Mouse (Mus musculus) megakaryocyte, embryonic 14.5 days (primary cell): ENCODE measurements around the gene Hormad2. TPM values are rescaled to one million over a fixed set of nuclear protein-coding genes. Genes with fewer than 3 reads are reported as not detected.
A peak's percentile ranks its signal among the peaks of the same experiment; 100 is the strongest.

Source experiments
- H3K27me3 ChIP-seq: replicated peaks from 2 replicates; pipeline ENCODE3; 2012; ENCODE audit warnings: inconsistent platforms
- H3K36me3 ChIP-seq: replicated peaks from 2 replicates; pipeline ENCODE3; 2012; ENCODE audit warnings: low read length, inconsistent platforms, mixed read lengths
- H3K4me1 ChIP-seq: 2 replicates; pipeline ENCODE4 v1.6.1; 2012; ENCODE audit warnings: inconsistent platforms
- H3K4me3 ChIP-seq: replicated peaks from 2 replicates; pipeline ENCODE3; 2012; ENCODE audit warnings: moderate library complexity, mild to moderate bottlenecking, inconsistent platforms
- H3K9me3 ChIP-seq: 2 replicates; pipeline ENCODE4 v1.6.1; 2012; ENCODE audit warnings: inconsistent platforms
- FLI1 ChIP-seq: IDR thresholded peaks from 2 replicates; pipeline ENCODE4 v1.6.1; 2012; ENCODE audit warnings: low read length, inconsistent platforms, mixed read lengths
- GATA1 ChIP-seq: IDR thresholded peaks from 3 replicates; pipeline ENCODE4 v1.6.1; 2012; ENCODE audit warnings: mixed read lengths, low read length, inconsistent platforms, borderline replicate concordance
- polyA plus RNA-seq: library from polyadenylated mRNA; stranded (reverse); fragments of >175 nt; gene quantifications from 2 replicates; pipeline ENCODE4 v1.2.3, GENCODE M21; 2012; ENCODE audit warnings: low replicate concordance; ENCODE audit not compliant: insufficient read depth

The Hormad2 gene
- polyA plus RNA-seq, 1 experiment = not detected

GRCm38 (mm10) chr11:4343926-4344325 lies 97.0 kb downstream of the Hormad2 start:
- Histone ChIP-seq H3K4me3 (no peak overlapping the region), H3K27me3 (peaks cover 21% of the 10 kb centered on the region), H3K4me1 (peaks cover 26% of the 10 kb centered on the region), H3K9me3 (no peaks in the 10 kb centered on the region), H3K36me3 (no peaks in the 10 kb centered on the region)
- TF ChIP-seq FLI1 (no peak), GATA1 (no peak)

GRCm38 (mm10) chr11:4342027-4342426 lies 98.9 kb downstream of the Hormad2 start:
- TF ChIP-seq FLI1 = no peak
- TF ChIP-seq GATA1 = no peak
- no peaks in the 10 kb centered on the region for H3K36me3 ChIP-seq
- no peak overlapping the region for H3K4me3 ChIP-seq
- no peaks in the 10 kb centered on the region for H3K9me3 ChIP-seq
- H3K4me1 ChIP-seq = peaks cover 30% of the 10 kb centered on the region
- H3K27me3 ChIP-seq = peaks cover 26% of the 10 kb centered on the region

- Histone ChIP-seq H3K9me3 (no peaks in the 10 kb centered on the region), H3K27me3 (peaks cover 24% of the 10 kb centered on the region), H3K4me3 (no peak overlapping the region), H3K4me1 (peaks cover 46% of the 10 kb centered on the region), H3K36me3 (no peaks in the 10 kb centered on the region)
- no peak for TF ChIP-seq GATA1
- TF ChIP-seq FLI1 = no peak
These were observed 100.7 kb downstream of the Hormad2 start for GRCm38 (mm10) chr11:4340109-4340779.

DNA sequence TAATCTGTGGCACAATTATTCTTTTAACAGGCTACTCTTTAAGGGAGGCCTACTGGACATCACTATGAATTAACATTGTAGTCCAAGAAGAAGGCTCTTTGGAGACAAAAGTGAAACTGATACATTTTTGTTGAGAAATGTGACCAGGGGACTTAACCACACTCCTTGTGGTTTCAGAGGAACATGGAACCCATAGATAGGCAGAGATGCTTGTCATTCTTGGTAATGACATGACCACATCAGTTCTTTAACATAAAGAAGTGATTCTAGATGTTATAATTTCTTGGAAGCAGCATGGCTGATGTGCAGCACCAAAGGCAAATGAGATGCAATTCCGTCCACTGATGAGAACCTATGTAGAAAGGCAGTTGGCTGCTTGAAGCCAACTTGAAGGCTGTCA lies 101.6 kb downstream of the Hormad2 start:
- peak overlapping the region; percentile 12 for H3K4me3 ChIP-seq
- H3K27me3 ChIP-seq = peaks cover 22% of the 10 kb centered on the region
- H3K36me3 ChIP-seq = no peaks in the 10 kb centered on the region
- TF ChIP-seq GATA1 (no peak), FLI1 (no peak)
- no peaks in the 10 kb centered on the region for H3K9me3 ChIP-seq
- peaks cover 48% of the 10 kb centered on the region for H3K4me1 ChIP-seq

- Histone ChIP-seq H3K9me3 (no peaks in the 10 kb centered on the region), H3K4me3 (peak overlapping the region; percentile 64), H3K36me3 (no peaks in the 10 kb centered on the region), H3K4me1 (peaks cover 48% of the 10 kb centered on the region), H3K27me3 (peaks cover 38% of the 10 kb centered on the region)
- TF ChIP-seq GATA1 = no peak
- no peak for TF ChIP-seq FLI1
These were observed 104.1 kb downstream of the Hormad2 start for GRCm38 (mm10) chr11:4336693-4337283.

DNA sequence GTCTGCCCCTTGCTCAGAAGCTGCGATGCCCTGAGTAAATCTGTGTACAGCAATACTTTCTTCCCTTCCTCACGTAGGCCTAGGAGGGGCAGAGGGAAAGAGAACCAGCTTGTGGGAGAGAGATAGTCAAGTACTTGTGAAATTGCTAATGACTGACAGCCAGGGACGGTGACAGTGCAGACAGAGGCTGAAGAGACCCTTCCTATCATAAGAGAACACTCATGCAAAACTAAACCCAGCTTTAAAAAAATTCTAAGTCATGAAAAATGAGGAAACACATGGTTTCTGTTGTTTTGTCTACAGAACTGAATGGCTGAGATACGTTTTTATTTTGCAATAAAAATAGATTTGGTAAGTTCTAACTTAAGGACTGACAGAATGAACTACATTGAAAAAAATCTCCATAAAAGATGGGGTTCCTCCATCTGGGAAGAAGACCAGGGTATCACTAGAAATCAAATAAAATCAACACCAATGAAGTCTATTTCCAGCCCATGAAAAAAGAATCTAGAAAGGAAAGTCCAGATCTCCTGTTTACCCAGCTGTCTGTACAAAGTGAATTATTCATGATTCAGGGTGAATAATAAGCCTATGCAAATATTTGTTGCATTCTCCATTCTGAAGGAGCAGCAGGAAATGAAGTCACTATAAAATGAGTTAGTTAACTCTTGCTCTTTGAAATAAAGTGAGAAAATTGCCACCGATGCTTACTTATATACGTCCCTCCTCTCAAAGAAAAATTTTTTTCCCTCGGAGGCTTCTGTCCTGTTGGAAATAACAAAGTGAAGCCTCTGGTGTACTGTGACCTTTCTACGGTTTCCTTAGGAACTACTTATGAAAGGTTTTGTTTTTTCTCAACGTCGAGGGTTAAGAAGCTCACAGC lies 104.9 kb downstream of the Hormad2 start:
- H3K27me3 ChIP-seq = peaks cover 37% of the 10 kb centered on the region
- peaks cover 46% of the 10 kb centered on the region for H3K4me1 ChIP-seq
- TF ChIP-seq GATA1 = no peak
- no peaks in the 10 kb centered on the region for H3K9me3 ChIP-seq
- H3K4me3 ChIP-seq = no peak overlapping the region
- H3K36me3 ChIP-seq = no peaks in the 10 kb centered on the region

DNA sequence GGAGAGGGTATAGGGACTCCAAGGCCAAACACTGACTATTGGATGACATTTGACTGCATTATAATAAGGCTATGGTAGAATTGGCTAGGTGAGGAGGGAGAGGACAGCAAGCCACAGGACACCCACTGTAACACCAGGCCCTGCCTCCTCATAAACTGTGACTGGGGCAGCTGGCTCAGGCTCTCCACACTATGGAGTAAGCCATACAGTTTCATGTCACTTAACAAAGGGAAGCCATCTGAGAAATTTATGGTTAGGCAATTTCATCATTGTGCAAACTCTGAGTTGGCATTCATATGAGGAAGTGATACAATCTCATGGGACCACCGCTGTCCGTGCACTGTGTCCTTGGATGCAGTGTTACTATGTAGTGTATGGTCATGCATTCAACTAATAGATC lies 107.9 kb downstream of the Hormad2 start:
- Histone ChIP-seq H3K27me3 (peaks cover 53% of the 10 kb centered on the region), H3K4me3 (no peak overlapping the region), H3K9me3 (peaks cover 5% of the 10 kb centered on the region; the same call in 1 of the 2 replicates), H3K36me3 (no peaks in the 10 kb centered on the region), H3K4me1 (peaks cover 29% of the 10 kb centered on the region)
- TF ChIP-seq GATA1 (no peak), FLI1 (no peak)

- TF ChIP-seq GATA1 (no peak), FLI1 (no peak)
- Histone ChIP-seq H3K4me3 (no peak overlapping the region), H3K9me3 (peaks cover 5% of the 10 kb centered on the region; the same call in 1 of the 2 replicates), H3K4me1 (peaks cover 5% of the 10 kb centered on the region), H3K27me3 (peaks cover 40% of the 10 kb centered on the region), H3K36me3 (no peaks in the 10 kb centered on the region)
These were observed 112.7 kb downstream of the Hormad2 start for GRCm38 (mm10) chr11:4328188-4328587.

GRCm38 (mm10) chr11:4323481-4323880 lies 117.4 kb downstream of the Hormad2 start:
- Histone ChIP-seq H3K4me3 (no peak overlapping the region), H3K36me3 (no peaks in the 10 kb centered on the region), H3K27me3 (peaks cover 25% of the 10 kb centered on the region), H3K4me1 (no peaks in the 10 kb centered on the region; the same call in 1 of the 2 replicates), H3K9me3 (peaks cover 5% of the 10 kb centered on the region; the same call in 1 of the 2 replicates)
- TF ChIP-seq GATA1 (no peak), FLI1 (no peak)

GRCm38 (mm10) chr11:4322943-4323342 lies 118.0 kb downstream of the Hormad2 start:
- Histone ChIP-seq H3K36me3 (no peaks in the 10 kb centered on the region), H3K4me1 (peaks cover 2% of the 10 kb centered on the region), H3K27me3 (peaks cover 22% of the 10 kb centered on the region), H3K9me3 (peaks cover under 1% of the 10 kb centered on the region; the same call in 1 of the 2 replicates), H3K4me3 (no peak overlapping the region)
- TF ChIP-seq GATA1 (no peak), FLI1 (no peak)
